Mouse (Mus musculus) CH12.LX (cell line): Measurements from ENCODE around the gene Cyp8b1. TPM values are rescaled to one million over a fixed set of nuclear protein-coding genes. Genes with fewer than 3 reads are reported as not detected.

ENCODE experiments used
- DNase-seq: peaks from one replicate; pipeline ENCODE4 v3.0.0-alpha.2; 2013; ENCODE audit errors: extremely low read depth
- H3K27ac ChIP-seq: 2 replicates; pipeline ENCODE4 v1.5.1; 2012; ENCODE audit warnings: low read depth, mild to moderate bottlenecking, control low read depth, moderate library complexity; ENCODE audit not compliant: insufficient read depth
- H3K27me3 ChIP-seq: replicated peaks from 2 replicates; pipeline ENCODE3; 2012; ENCODE audit warnings: inconsistent platforms
- H3K36me3 ChIP-seq, 2 experiments: replicated peaks in 1 of 2; 2 replicates each; pipeline versions ENCODE3 to v1.6.1; 2012; ENCODE audit warnings: inconsistent platforms in 1 of 2, low read length in 1 of 2, mild to moderate bottlenecking in 1 of 2, mixed read lengths in 1 of 2, moderate library complexity in 1 of 2; ENCODE audit not compliant: control insufficient read depth in 1 of 2, insufficient read depth in 1 of 2
- H3K4me1 ChIP-seq, 2 experiments: 2 replicates each; pipeline ENCODE4 v1.6.1; 2012; ENCODE audit warnings: inconsistent platforms in 1 of 2, moderate library complexity in 1 of 2; ENCODE audit not compliant: insufficient read depth in 2 of 2, control insufficient read depth in 1 of 2
- H3K4me2 ChIP-seq: 2 replicates; pipeline ENCODE4 v1.6.1; 2012; ENCODE audit warnings: low read depth, mild to moderate bottlenecking, control low read depth; ENCODE audit not compliant: poor library complexity, insufficient read depth, severe bottlenecking
- H3K4me3 ChIP-seq, 3 experiments: fragments of 150-350 bp in 1 of 3; sonication (generic) in 1 of 3; replicated peaks in 1 of 3; 2 replicates each; pipeline versions ENCODE3 to v1.5.1; 2011 to 2012; ENCODE audit warnings: low read depth in 2 of 3, low read length in 2 of 3, mild to moderate bottlenecking in 2 of 3, moderate library complexity in 2 of 3, control low read depth in 1 of 3, improper control_type of control experiment in 1 of 3, inconsistent platforms in 1 of 3, mixed read lengths in 1 of 3; ENCODE audit not compliant: poor library complexity in 1 of 3
- H3K79me2 ChIP-seq: replicated peaks from 2 replicates; pipeline ENCODE4 v1.6.1; 2012; ENCODE audit warnings: mild to moderate bottlenecking, moderate library complexity; ENCODE audit not compliant: control insufficient read depth, poor library complexity, insufficient read depth, severe bottlenecking; ENCODE audit errors: extremely low read depth
- H3K9ac ChIP-seq: 2 replicates; pipeline ENCODE4 v1.6.1; 2012; ENCODE audit warnings: low read depth, mild to moderate bottlenecking, control low read depth, moderate library complexity; ENCODE audit not compliant: insufficient read depth
- H3K9me3 ChIP-seq: replicated peaks from 2 replicates; pipeline ENCODE3; 2012; ENCODE audit warnings: low read length, inconsistent platforms, mixed read lengths
- BHLHE40 ChIP-seq: IDR thresholded peaks from 2 replicates; pipeline ENCODE4 v1.6.1; 2011; ENCODE audit warnings: mild to moderate bottlenecking, low read depth, low read length, improper control_type of control experiment
- CHD1 ChIP-seq: IDR thresholded peaks from 2 replicates; pipeline ENCODE4 v1.6.1; 2012; ENCODE audit warnings: low read depth, low read length, improper control_type of control experiment, inconsistent platforms
- CHD2 ChIP-seq: IDR thresholded peaks from 2 replicates; pipeline ENCODE4 v1.6.1; 2011; ENCODE audit warnings: low read length, improper control_type of control experiment
- CTCF ChIP-seq, 2 experiments: IDR thresholded peaks in 1 of 2; conservative IDR thresholded peaks in 1 of 2; 2 replicates each; pipeline ENCODE4 v1.5.1; 2011 to 2012; ENCODE audit warnings: low read depth in 2 of 2, low read length in 2 of 2, improper control_type of control experiment in 1 of 2, inconsistent platforms in 1 of 2, mild to moderate bottlenecking in 1 of 2, moderate library complexity in 1 of 2
- E2F4 ChIP-seq: IDR thresholded peaks from 2 replicates; pipeline ENCODE4 v1.6.1; 2011; ENCODE audit warnings: low read depth, low read length, improper control_type of control experiment; ENCODE audit not compliant: insufficient replicate concordance
- ELF1 ChIP-seq: IDR thresholded peaks from 2 replicates; pipeline ENCODE4 v1.6.1; 2014; ENCODE audit warnings: low read depth, mild to moderate bottlenecking, inconsistent platforms, low read length, improper control_type of control experiment
- EP300 ChIP-seq: IDR thresholded peaks from 2 replicates; pipeline ENCODE4 v1.6.1; 2011; ENCODE audit warnings: low read length, improper control_type of control experiment
- ETS1 ChIP-seq: conservative IDR thresholded peaks from 2 replicates; pipeline ENCODE4 v1.6.1; 2012; ENCODE audit warnings: low read depth, mild to moderate bottlenecking, inconsistent platforms, low read length, improper control_type of control experiment, moderate library complexity
- GABPA ChIP-seq: IDR thresholded peaks from 2 replicates; pipeline ENCODE4 v1.6.1; 2012; ENCODE audit warnings: low read depth, low read length, improper control_type of control experiment, inconsistent platforms; ENCODE audit not compliant: insufficient replicate concordance
- HCFC1 ChIP-seq: IDR thresholded peaks from 2 replicates; pipeline ENCODE4 v1.6.1; 2012; ENCODE audit warnings: low read depth, mild to moderate bottlenecking, inconsistent platforms, low read length, improper control_type of control experiment
- IRF4 ChIP-seq: IDR thresholded peaks from 2 replicates; pipeline ENCODE4 v1.6.1; 2014; ENCODE audit warnings: low read depth, mild to moderate bottlenecking, inconsistent platforms, low read length, improper control_type of control experiment
- JUN ChIP-seq: IDR thresholded peaks from 2 replicates; pipeline ENCODE4 v1.6.1; 2011; ENCODE audit warnings: low read depth, mild to moderate bottlenecking, low read length, improper control_type of control experiment, moderate library complexity; ENCODE audit not compliant: insufficient read depth
- JUND ChIP-seq: conservative IDR thresholded peaks from 2 replicates; pipeline ENCODE4 v1.6.1; 2011; ENCODE audit warnings: low read depth, low read length, improper control_type of control experiment
- KAT2A ChIP-seq: IDR thresholded peaks from 2 replicates; pipeline ENCODE4 v1.6.1; 2012; ENCODE audit warnings: low read length, improper control_type of control experiment, inconsistent platforms; ENCODE audit not compliant: insufficient replicate concordance
- MAFK ChIP-seq: IDR thresholded peaks from 2 replicates; pipeline ENCODE4 v1.6.1; 2011; ENCODE audit warnings: low read length, improper control_type of control experiment; ENCODE audit not compliant: insufficient replicate concordance
- MAX ChIP-seq: IDR thresholded peaks from 2 replicates; pipeline ENCODE4 v1.6.1; 2011; ENCODE audit warnings: low read length, improper control_type of control experiment
- MAZ ChIP-seq: IDR thresholded peaks from 2 replicates; pipeline ENCODE4 v1.6.1; 2012; ENCODE audit warnings: low read depth, mild to moderate bottlenecking, inconsistent platforms, low read length, improper control_type of control experiment, moderate library complexity
- MEF2A ChIP-seq: IDR thresholded peaks from 2 replicates; pipeline ENCODE4 v1.6.1; 2014; ENCODE audit warnings: low read depth, mild to moderate bottlenecking, inconsistent platforms, low read length, improper control_type of control experiment, borderline replicate concordance
- MXI1 ChIP-seq: IDR thresholded peaks from 2 replicates; pipeline ENCODE4 v1.6.1; 2011; ENCODE audit warnings: mild to moderate bottlenecking, low read depth, low read length, improper control_type of control experiment
- MYC ChIP-seq: IDR thresholded peaks from 2 replicates; pipeline ENCODE4 v1.6.1; 2011; ENCODE audit warnings: low read depth, mild to moderate bottlenecking, improper control_type of control experiment, low read length
- NELFE ChIP-seq: IDR thresholded peaks from 2 replicates; pipeline ENCODE4 v1.6.1; 2011; ENCODE audit warnings: low read depth, low read length, improper control_type of control experiment
- NRF1 ChIP-seq: IDR thresholded peaks from 2 replicates; pipeline ENCODE4 v1.6.1; 2014; ENCODE audit warnings: low read depth, mild to moderate bottlenecking, inconsistent platforms, low read length, improper control_type of control experiment, moderate library complexity
- PAX5 ChIP-seq: IDR thresholded peaks from 2 replicates; pipeline ENCODE4 v1.6.1; 2012; ENCODE audit warnings: low read length, inconsistent platforms, mixed read lengths
- POLR2A ChIP-seq: IDR thresholded peaks from 2 replicates; pipeline ENCODE4 v1.6.1; 2011; ENCODE audit warnings: low read depth, mild to moderate bottlenecking, improper control_type of control experiment, low read length
- POLR2AphosphoS2 ChIP-seq: IDR thresholded peaks from 2 replicates; pipeline ENCODE4 v1.6.1; 2011; ENCODE audit warnings: low read depth, low read length, improper control_type of control experiment
- RAD21 ChIP-seq: IDR thresholded peaks from 2 replicates; pipeline ENCODE4 v1.6.1; 2011; ENCODE audit warnings: low read depth, mild to moderate bottlenecking, low read length, improper control_type of control experiment, moderate library complexity
- RCOR1 ChIP-seq: conservative IDR thresholded peaks from 2 replicates; pipeline ENCODE4 v1.6.1; 2012; ENCODE audit warnings: low read depth, mild to moderate bottlenecking, inconsistent platforms, low read length, improper control_type of control experiment
- SIN3A ChIP-seq: IDR thresholded peaks from 2 replicates; pipeline ENCODE4 v1.6.1; 2012; ENCODE audit warnings: low read length, improper control_type of control experiment, inconsistent platforms
- SMC3 ChIP-seq: IDR thresholded peaks from 2 replicates; pipeline ENCODE4 v1.6.1; 2011; ENCODE audit warnings: low read depth, low read length, improper control_type of control experiment
- TBP ChIP-seq: conservative IDR thresholded peaks from 2 replicates; pipeline ENCODE4 v1.6.1; 2011; ENCODE audit warnings: low read depth, low read length, improper control_type of control experiment
- TCF12 ChIP-seq: IDR thresholded peaks from 2 replicates; pipeline ENCODE4 v1.6.1; 2014; ENCODE audit warnings: low read depth, mild to moderate bottlenecking, inconsistent platforms, low read length, improper control_type of control experiment
- UBTF ChIP-seq: IDR thresholded peaks from 2 replicates; pipeline ENCODE4 v1.6.1; 2012; ENCODE audit warnings: low read depth, mild to moderate bottlenecking, inconsistent platforms, low read length, improper control_type of control experiment, moderate library complexity
- USF1 ChIP-seq: IDR thresholded peaks from 2 replicates; pipeline ENCODE4 v1.6.1; 2014; ENCODE audit warnings: low read depth, mild to moderate bottlenecking, inconsistent platforms, low read length, improper control_type of control experiment
- USF2 ChIP-seq: conservative IDR thresholded peaks from 2 replicates; pipeline ENCODE4 v1.6.1; 2011; ENCODE audit warnings: low read depth, low read length, improper control_type of control experiment
- ZC3H11A ChIP-seq: IDR thresholded peaks from 2 replicates; pipeline ENCODE4 v1.6.1; 2012; ENCODE audit warnings: low read depth, mild to moderate bottlenecking, inconsistent platforms, low read length, improper control_type of control experiment
- ZKSCAN1 ChIP-seq: IDR thresholded peaks from 2 replicates; pipeline ENCODE4 v1.6.1; 2012; ENCODE audit warnings: low read depth, inconsistent platforms, low read length, improper control_type of control experiment, borderline replicate concordance
- ZMIZ1 ChIP-seq: IDR thresholded peaks from 2 replicates; pipeline ENCODE4 v1.6.1; 2012; ENCODE audit warnings: low read depth, mild to moderate bottlenecking, inconsistent platforms, low read length, improper control_type of control experiment
- ZNF384 ChIP-seq: IDR thresholded peaks from 2 replicates; pipeline ENCODE4 v1.6.1; 2012; ENCODE audit warnings: low read depth, low read length, improper control_type of control experiment, inconsistent platforms
- dilution Hi-C: fragments of 300-500 bp; cut with MboI; formaldehyde crosslinking; loops from 2 replicates; pipeline ENCODE4 v1.14.3; 2020; ENCODE audit warnings: low sequenced_read_pairs; ENCODE audit not compliant: extremely low pct_unique_long_range_greater_than_20kb, extremely low pct_ligation_motif_present
- in situ Hi-C: fragments of 300-500 bp; cut with MboI; formaldehyde crosslinking; loops from 3 replicates; pipeline ENCODE4 v1.14.3; 2019; ENCODE audit warnings: low sequenced_read_pairs, low pct_ligation_motif_present, low pct_unique_long_range_greater_than_20kb, mixed read lengths
- polyA plus RNA-seq: library from polyadenylated mRNA; unstranded; fragments of >175 nt; gene quantifications from 2 replicates; pipeline ENCODE4 v1.2.1, GENCODE M21; 2012; ENCODE audit warnings: low read depth; ENCODE audit not compliant: insufficient read length
- total RNA-seq, 2 experiments: library from RNA; depleted of rRNA; stranded (reverse); fragments of 300-350 nt in 1 of 2; fragments of >200 nt in 1 of 2; gene quantifications; 2 replicates each; pipeline ENCODE4 v1.2.3; 2012 to 2014

Gene Cyp8b1
- total and polyA plus RNA-seq, 3 experiments, result 0.27 TPM; not detected in 2

DNA sequence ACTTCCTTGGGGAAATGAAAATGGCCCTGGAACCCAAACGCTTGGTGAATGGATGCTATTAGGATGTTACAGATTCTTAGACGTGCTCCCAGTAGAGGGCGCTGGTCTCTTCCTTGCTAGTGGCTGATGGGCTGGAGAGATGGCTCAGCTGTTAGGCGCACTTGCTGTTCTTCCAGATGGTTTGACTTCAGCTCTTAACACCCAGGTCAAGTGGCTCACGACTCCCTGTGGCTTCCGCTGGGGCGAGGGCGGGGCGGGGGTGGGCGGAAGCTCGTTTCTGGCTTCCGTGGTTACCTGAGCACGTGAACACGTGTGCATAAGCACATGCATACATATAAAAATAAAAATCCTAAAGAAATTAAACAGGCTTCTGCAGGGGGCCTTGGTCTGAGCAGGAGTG is 35.3 kb downstream of the Cyp8b1 start:
- in situ Hi-C loops, result no loop called here
- DNase-seq, result peak; percentile 89
- H3K36me3 ChIP-seq, result no peaks in the 10 kb centered on the region

GRCm38 (mm10) chr9:121877052-121877740 is 38.9 kb downstream of the Cyp8b1 start:
- H3K4me2 ChIP-seq, result no peak overlapping the region
- no peaks in the 10 kb centered on the region for H3K79me2 ChIP-seq
- dilution Hi-C loops (no loop called here), in situ Hi-C loops (loop anchor here (10.0 kb wide), 1 partner anchor 108 kb away; no protein-coding TSS in a partner anchor)
- no peaks in the 10 kb centered on the region for H3K9me3 ChIP-seq
- DNase-seq, result no peak
- TF ChIP-seq CTCF (conservative IDR thresholded peaks at IDR 0.05 in 1 of 2, IDR thresholded peaks at IDR 0.05 in 1 of 2; ENCODE audit: low read depth in 2 of 2, low read length in 2 of 2) (peak; percentile 81 to 87; a peak in 3 of 4 replicates), ZC3H11A (no peak), KAT2A (no peak), RAD21 (peak; percentile 64), E2F4 (no peak), SIN3A (no peak), SMC3 (peak; percentile 79)
- no peak overlapping the region for H3K4me3 ChIP-seq
- H3K9ac ChIP-seq, result no peak overlapping the region
- peaks cover 5% of the 10 kb centered on the region for H3K27me3 ChIP-seq
- H3K27ac ChIP-seq, result no peak overlapping the region
- H3K36me3 ChIP-seq, result no peaks in the 10 kb centered on the region
- peaks cover 0 to 8% of the 10 kb centered on the region in 2 experiments; a peak in 1 of 4 replicates for H3K4me1 ChIP-seq

More for the DNA sequence above, 35.3 kb downstream of the Cyp8b1 start:
- Histone ChIP-seq H3K4me2 (0 out of 2 replicates have a peak overlapping the region, but pooled peaks have one; percentile 8), H3K27ac (no peak overlapping the region), H3K27me3 (peaks cover 2% of the 10 kb centered on the region), H3K4me1 (peaks cover 0 to 8% of the 10 kb centered on the region in 2 experiments; a peak in 1 of 4 replicates), H3K9ac (no peak overlapping the region), H3K4me3 (no peak overlapping the region), H3K79me2 (no peaks in the 10 kb centered on the region), H3K9me3 (no peaks in the 10 kb centered on the region)
- dilution Hi-C loops, result no loop called here
- TF ChIP-seq ZMIZ1 (no peak), NRF1 (no peak), MYC (peak; percentile 59), MXI1 (peak; percentile 76), ETS1 (peak; percentile 70), ZNF384 (no peak), UBTF (no peak), EP300 (no peak; the same call in 1 of the 2 replicates), CHD1 (no peak), JUND (no peak), USF2 (no peak), POLR2AphosphoS2 (no peak), RCOR1 (no peak), NELFE (no peak), CTCF (conservative IDR thresholded peaks at IDR 0.05 in 1 of 2, IDR thresholded peaks at IDR 0.05 in 1 of 2; ENCODE audit: low read depth in 2 of 2, low read length in 2 of 2) (peak; percentile 64 to 89), SMC3 (peak; percentile 94), RAD21 (peak; percentile 83), HCFC1 (peak; percentile 49; the same call in 1 of the 2 replicates), CHD2 (no peak), GABPA (no peak), USF1 (peak; percentile 15; the same call in 1 of the 2 replicates), MAZ (peak; percentile 63), IRF4 (peak; percentile 28; the same call in 1 of the 2 replicates), PAX5 (no peak), ELF1 (peak; percentile 46; the same call in 1 of the 2 replicates), E2F4 (0 out of 2 replicates have a peak, but pooled peaks have one; percentile 17), MAX (peak; percentile 92), ZC3H11A (peak; percentile 76), KAT2A (no peak), BHLHE40 (peak; percentile 99), JUN (no peak), ZKSCAN1 (no peak), MEF2A (peak; percentile 50; the same call in 1 of the 2 replicates), SIN3A (peak; percentile 69), TCF12 (peak; percentile 58; the same call in 1 of the 2 replicates), TBP (no peak), MAFK (no peak), POLR2A (no peak)
